Mouse (Mus musculus) ovary, postnatal 36 days (tissue): Measurements from ENCODE around the gene Btbd9.

Experiments
- DNase-seq: peaks from one replicate; pipeline ENCODE4 v3.0.0; 2022; ENCODE audit warnings: low spot score, mixed read lengths

Btbd9 gene

GRCm38 (mm10) chr17:30199374-30200247 lies 376.7 kb downstream of the Btbd9 start:
- DNase-seq: peak; percentile 4

- DNase-seq: peak; percentile 17
Observed at GRCm38 (mm10) chr17:30198422-30198821, 377.9 kb downstream of the Btbd9 start.

- no peak for DNase-seq
Observed at GRCm38 (mm10) chr17:30197280-30198030, 378.8 kb downstream of the Btbd9 start.

- DNase-seq: no peak
Observed at GRCm38 (mm10) chr17:30196401-30197279, 379.6 kb downstream of the Btbd9 start.

- no peak for DNase-seq
Observed at GRCm38 (mm10) chr17:30195591-30196183, 380.6 kb downstream of the Btbd9 start.

GRCm38 (mm10) chr17:30194629-30195445 lies 381.5 kb downstream of the Btbd9 start:
- DNase-seq: no peak

- no peak for DNase-seq
Observed at GRCm38 (mm10) chr17:30194091-30194490, 382.2 kb downstream of the Btbd9 start.

GRCm38 (mm10) chr17:30193615-30194014 lies 382.7 kb downstream of the Btbd9 start:
- DNase-seq: no peak

GRCm38 (mm10) chr17:30192416-30193005 lies 383.8 kb downstream of the Btbd9 start:
- no peak for DNase-seq

- no peak for DNase-seq
Observed at GRCm38 (mm10) chr17:30191097-30191640, 385.1 kb downstream of the Btbd9 start.

GRCm38 (mm10) chr17:30188031-30188981 lies 388.0 kb downstream of the Btbd9 start:
- DNase-seq: no peak

- DNase-seq: no peak
Observed at GRCm38 (mm10) chr17:30187581-30187980, 388.7 kb downstream of the Btbd9 start.

GRCm38 (mm10) chr17:30187154-30187553 lies 389.1 kb downstream of the Btbd9 start:
- DNase-seq: no peak

- DNase-seq: no peak
Observed at GRCm38 (mm10) chr17:30183561-30183960, 392.7 kb downstream of the Btbd9 start.

GRCm38 (mm10) chr17:30182063-30182462 lies 394.2 kb downstream of the Btbd9 start:
- DNase-seq: no peak

- no peak for DNase-seq
Observed at GRCm38 (mm10) chr17:30181554-30181953, 394.7 kb downstream of the Btbd9 start.

- no peak for DNase-seq
Observed at GRCm38 (mm10) chr17:30180197-30180596, 396.1 kb downstream of the Btbd9 start.

- DNase-seq: no peak
Observed at GRCm38 (mm10) chr17:30178402-30178801, 397.9 kb downstream of the Btbd9 start.

GRCm38 (mm10) chr17:30177435-30177834 lies 398.9 kb downstream of the Btbd9 start:
- DNase-seq: peak; percentile 50
